Mouse (Mus musculus): Measurements from ENCODE around the gene Asb16. TPM values are rescaled to one million over a fixed set of nuclear protein-coding genes. Genes with fewer than 3 reads are reported as not detected.

The Asb16 gene
- polyA plus RNA-seq, 1 experiment: not detected

- H3K27me3 ChIP-seq (ENCODE audit: control insufficient read depth, insufficient read depth, insufficient read length): no peaks in the 10 kb centered on the region
- H3K79me2 ChIP-seq (ENCODE audit: control insufficient read depth, insufficient read depth): peaks cover 23% of the 10 kb centered on the region
- no peak for TF ChIP-seq MYOD1 (IDR thresholded peaks at IDR 0.05; ENCODE audit: control insufficient read depth, insufficient read length, low read depth)
- no peak for TF ChIP-seq CEBPB (IDR thresholded peaks at IDR 0.05; ENCODE audit: low read depth)
- TF ChIP-seq USF1 (IDR thresholded peaks at IDR 0.05; ENCODE audit: low read depth): no peak
- TF ChIP-seq MAX (IDR thresholded peaks at IDR 0.05): no peak
- no peak for TF ChIP-seq FOSL1 (IDR thresholded peaks at IDR 0.05; ENCODE audit: insufficient read depth, low read length, poor library complexity, severe bottlenecking)
- TF ChIP-seq CTCF (IDR thresholded peaks at IDR 0.05; ENCODE audit: control insufficient read depth, insufficient read depth, insufficient read length): no peak
- TF ChIP-seq MYOG (IDR thresholded peaks at IDR 0.05; ENCODE audit: control insufficient read depth, extremely low read depth, insufficient read length): no peak
- H3K4me3 ChIP-seq (ENCODE audit: insufficient read depth, poor library complexity, severe bottlenecking): peak overlapping the region; percentile 90
- peaks cover 37% of the 10 kb centered on the region for H3K36me3 ChIP-seq (ENCODE audit: control insufficient read depth, insufficient read depth)
- H3ac ChIP-seq (ENCODE audit: control insufficient read depth, insufficient read length, low read depth): peak overlapping the region; percentile 98
- H3K79me3 ChIP-seq (ENCODE audit: low read depth): peaks cover 5% of the 10 kb centered on the region
Observed at GRCm38 (mm10) chr11:102249351-102250090, 19.0 kb upstream of the Asb16 start.

- H3K4me3 ChIP-seq (ENCODE audit: insufficient read depth, poor library complexity, severe bottlenecking): no peak overlapping the region
- no peak for TF ChIP-seq MYOD1 (IDR thresholded peaks at IDR 0.05; ENCODE audit: control insufficient read depth, insufficient read length, low read depth)
- no peak for TF ChIP-seq USF1 (IDR thresholded peaks at IDR 0.05; ENCODE audit: low read depth)
- TF ChIP-seq CTCF (IDR thresholded peaks at IDR 0.05; ENCODE audit: control insufficient read depth, insufficient read depth, insufficient read length): no peak
- no peaks in the 10 kb centered on the region for H3K79me2 ChIP-seq (ENCODE audit: control insufficient read depth, insufficient read depth)
- H3K36me3 ChIP-seq (ENCODE audit: control insufficient read depth, insufficient read depth): peaks cover 67% of the 10 kb centered on the region
- H3K27me3 ChIP-seq (ENCODE audit: control insufficient read depth, insufficient read depth, insufficient read length): no peaks in the 10 kb centered on the region
- no peaks in the 10 kb centered on the region for H3K79me3 ChIP-seq (ENCODE audit: low read depth)
- no peak overlapping the region for H3ac ChIP-seq (ENCODE audit: control insufficient read depth, insufficient read length, low read depth)
Observed at GRCm38 (mm10) chr11:102257514-102257913, 11.0 kb upstream of the Asb16 start.

GRCm38 (mm10) chr11:102258095-102258494, 10.4 kb upstream of the Asb16 start:
- H3K27me3 ChIP-seq (ENCODE audit: control insufficient read depth, insufficient read depth, insufficient read length): no peaks in the 10 kb centered on the region
- TF ChIP-seq CTCF (IDR thresholded peaks at IDR 0.05; ENCODE audit: control insufficient read depth, insufficient read depth, insufficient read length): no peak
- no peak for TF ChIP-seq MYOG (IDR thresholded peaks at IDR 0.05; ENCODE audit: control insufficient read depth, extremely low read depth, insufficient read length)
- peaks cover 65% of the 10 kb centered on the region for H3K36me3 ChIP-seq (ENCODE audit: control insufficient read depth, insufficient read depth)
- H3K79me2 ChIP-seq (ENCODE audit: control insufficient read depth, insufficient read depth): no peaks in the 10 kb centered on the region
- no peaks in the 10 kb centered on the region for H3K79me3 ChIP-seq (ENCODE audit: low read depth)
- H3K4me3 ChIP-seq (ENCODE audit: insufficient read depth, poor library complexity, severe bottlenecking): no peak overlapping the region
- H3ac ChIP-seq (ENCODE audit: control insufficient read depth, insufficient read length, low read depth): no peak overlapping the region

GRCm38 (mm10) chr11:102258521-102258920, 10.0 kb upstream of the Asb16 start:
- no peak for TF ChIP-seq MYOG (IDR thresholded peaks at IDR 0.05; ENCODE audit: control insufficient read depth, extremely low read depth, insufficient read length)
- TF ChIP-seq MYOD1 (IDR thresholded peaks at IDR 0.05; ENCODE audit: control insufficient read depth, insufficient read length, low read depth): no peak
- no peak for TF ChIP-seq FOSL1 (IDR thresholded peaks at IDR 0.05; ENCODE audit: insufficient read depth, low read length, poor library complexity, severe bottlenecking)
- TF ChIP-seq CTCF (IDR thresholded peaks at IDR 0.05; ENCODE audit: control insufficient read depth, insufficient read depth, insufficient read length): no peak
- no peak for TF ChIP-seq MAX (IDR thresholded peaks at IDR 0.05)
- TF ChIP-seq USF1 (IDR thresholded peaks at IDR 0.05; ENCODE audit: low read depth): no peak
- TF ChIP-seq CEBPB (IDR thresholded peaks at IDR 0.05; ENCODE audit: low read depth): no peak
- no peaks in the 10 kb centered on the region for H3K79me3 ChIP-seq (ENCODE audit: low read depth)
- H3K79me2 ChIP-seq (ENCODE audit: control insufficient read depth, insufficient read depth): no peaks in the 10 kb centered on the region
- no peak overlapping the region for H3K4me3 ChIP-seq (ENCODE audit: insufficient read depth, poor library complexity, severe bottlenecking)
- H3K36me3 ChIP-seq (ENCODE audit: control insufficient read depth, insufficient read depth): peaks cover 61% of the 10 kb centered on the region
- no peaks in the 10 kb centered on the region for H3K27me3 ChIP-seq (ENCODE audit: control insufficient read depth, insufficient read depth, insufficient read length)
- no peak overlapping the region for H3ac ChIP-seq (ENCODE audit: control insufficient read depth, insufficient read length, low read depth)

- Histone ChIP-seq H3ac (ENCODE audit: control insufficient read depth, insufficient read length, low read depth) (no peak overlapping the region), H3K27me3 (ENCODE audit: control insufficient read depth, insufficient read depth, insufficient read length) (no peaks in the 10 kb centered on the region), H3K79me2 (ENCODE audit: control insufficient read depth, insufficient read depth) (no peaks in the 10 kb centered on the region), H3K4me3 (ENCODE audit: insufficient read depth, poor library complexity, severe bottlenecking) (no peak overlapping the region), H3K79me3 (ENCODE audit: low read depth) (no peaks in the 10 kb centered on the region), H3K36me3 (ENCODE audit: control insufficient read depth, insufficient read depth) (peaks cover 30% of the 10 kb centered on the region)
- TF ChIP-seq MYOG (IDR thresholded peaks at IDR 0.05; ENCODE audit: control insufficient read depth, extremely low read depth, insufficient read length) (no peak), FOSL1 (IDR thresholded peaks at IDR 0.05; ENCODE audit: insufficient read depth, low read length, poor library complexity, severe bottlenecking) (no peak), CTCF (IDR thresholded peaks at IDR 0.05; ENCODE audit: control insufficient read depth, insufficient read depth, insufficient read length) (no peak), USF1 (IDR thresholded peaks at IDR 0.05; ENCODE audit: low read depth) (no peak), CEBPB (IDR thresholded peaks at IDR 0.05; ENCODE audit: low read depth) (no peak), MYOD1 (IDR thresholded peaks at IDR 0.05; ENCODE audit: control insufficient read depth, insufficient read length, low read depth) (no peak), MAX (IDR thresholded peaks at IDR 0.05) (no peak)
Observed at GRCm38 (mm10) chr11:102263211-102263610, 5.3 kb upstream of the Asb16 start.

GRCm38 (mm10) chr11:102265816-102266215, 2.7 kb upstream of the Asb16 start:
- TF ChIP-seq CTCF (IDR thresholded peaks at IDR 0.05; ENCODE audit: control insufficient read depth, insufficient read depth, insufficient read length) (no peak), MAX (IDR thresholded peaks at IDR 0.05) (no peak), FOSL1 (IDR thresholded peaks at IDR 0.05; ENCODE audit: insufficient read depth, low read length, poor library complexity, severe bottlenecking) (no peak), MYOD1 (IDR thresholded peaks at IDR 0.05; ENCODE audit: control insufficient read depth, insufficient read length, low read depth) (no peak), USF1 (IDR thresholded peaks at IDR 0.05; ENCODE audit: low read depth) (no peak), CEBPB (IDR thresholded peaks at IDR 0.05; ENCODE audit: low read depth) (no peak), MYOG (IDR thresholded peaks at IDR 0.05; ENCODE audit: control insufficient read depth, extremely low read depth, insufficient read length) (no peak)
- Histone ChIP-seq H3K27me3 (ENCODE audit: control insufficient read depth, insufficient read depth, insufficient read length) (no peaks in the 10 kb centered on the region), H3K36me3 (ENCODE audit: control insufficient read depth, insufficient read depth) (peaks cover 13% of the 10 kb centered on the region), H3K4me3 (ENCODE audit: insufficient read depth, poor library complexity, severe bottlenecking) (no peak overlapping the region), H3K79me3 (ENCODE audit: low read depth) (no peaks in the 10 kb centered on the region), H3ac (ENCODE audit: control insufficient read depth, insufficient read length, low read depth) (no peak overlapping the region), H3K79me2 (ENCODE audit: control insufficient read depth, insufficient read depth) (no peaks in the 10 kb centered on the region)
